Mouse (Mus musculus): ENCODE measurements at regions not wholly inside any gene's neighbourhood (a gene's known extent, or its start where the extent isn't known, plus 50 kb on each side); places are given as distances from the start of the nearest gene placed in this dataset.

GRCm38 (mm10) chr7:125005638-125006037, 438.8 kb upstream of the Kdm8 start:
- Histone ChIP-seq H3K36me3 (no peaks in the 10 kb centered on the region), H3K9me3 (replicated peaks) (no peaks in the 10 kb centered on the region), H3K27ac (no peak overlapping the region), H3K4me1 (no peaks in the 10 kb centered on the region), H3K4me3 (no peak overlapping the region), H3K27me3 (ENCODE audit: low read depth, poor library complexity, severe bottlenecking) (no peaks in the 10 kb centered on the region)
- 91% methylated on average over 3 of the region's 3 CpGs for WGBS
- no peak for DNase-seq (ENCODE audit: low spot score)

- Histone ChIP-seq H3K36me3 (no peaks in the 10 kb centered on the region), H3K4me1 (no peaks in the 10 kb centered on the region), H3K9me3 (replicated peaks) (no peaks in the 10 kb centered on the region), H3K4me3 (no peak overlapping the region), H3K27ac (no peak overlapping the region), H3K27me3 (ENCODE audit: low read depth, poor library complexity, severe bottlenecking) (no peaks in the 10 kb centered on the region)
- DNase-seq (ENCODE audit: low spot score): no peak
- WGBS: 80% methylated on average over 1 of the region's 1 CpGs
Observed at GRCm38 (mm10) chr7:125019259-125019658, 425.2 kb upstream of the Kdm8 start.

- Histone ChIP-seq H3K9me3 (replicated peaks) (no peaks in the 10 kb centered on the region), H3K27me3 (ENCODE audit: low read depth, poor library complexity, severe bottlenecking) (no peaks in the 10 kb centered on the region), H3K27ac (no peak overlapping the region), H3K4me3 (no peak overlapping the region), H3K36me3 (no peaks in the 10 kb centered on the region), H3K4me1 (no peaks in the 10 kb centered on the region)
- no peak for DNase-seq (ENCODE audit: low spot score)
- WGBS: 84% methylated on average over 5 of the region's 5 CpGs
Observed at GRCm38 (mm10) chr7:125024944-125025343, 419.5 kb upstream of the Kdm8 start.

GRCm38 (mm10) chr7:125033778-125034177, 410.7 kb upstream of the Kdm8 start:
- Histone ChIP-seq H3K4me3 (no peak overlapping the region), H3K27me3 (ENCODE audit: low read depth, poor library complexity, severe bottlenecking) (no peaks in the 10 kb centered on the region), H3K36me3 (no peaks in the 10 kb centered on the region), H3K27ac (no peak overlapping the region), H3K9me3 (replicated peaks) (no peaks in the 10 kb centered on the region), H3K4me1 (no peaks in the 10 kb centered on the region)
- 85% methylated on average over 4 of the region's 4 CpGs for WGBS
- no peak for DNase-seq (ENCODE audit: low spot score)

GRCm38 (mm10) chr7:125034196-125034595, 410.3 kb upstream of the Kdm8 start:
- Histone ChIP-seq H3K27ac (no peak overlapping the region), H3K4me1 (no peaks in the 10 kb centered on the region), H3K27me3 (ENCODE audit: low read depth, poor library complexity, severe bottlenecking) (no peaks in the 10 kb centered on the region), H3K36me3 (no peaks in the 10 kb centered on the region), H3K4me3 (no peak overlapping the region), H3K9me3 (replicated peaks) (no peaks in the 10 kb centered on the region)
- no peak for DNase-seq (ENCODE audit: low spot score)
- WGBS: 91% methylated on average over 5 of the region's 5 CpGs

GRCm38 (mm10) chr7:125036098-125036991, 408.1 kb upstream of the Kdm8 start:
- no peaks in the 10 kb centered on the region for H3K9me3 ChIP-seq (replicated peaks)
- no peaks in the 10 kb centered on the region for H3K36me3 ChIP-seq
- no peaks in the 10 kb centered on the region for H3K4me1 ChIP-seq
- WGBS: 71% methylated on average over 10 of the region's 10 CpGs
- H3K4me3 ChIP-seq: no peak overlapping the region
- no peak for DNase-seq (ENCODE audit: low spot score)
- no peak overlapping the region for H3K27ac ChIP-seq
- H3K27me3 ChIP-seq (ENCODE audit: low read depth, poor library complexity, severe bottlenecking): no peaks in the 10 kb centered on the region

GRCm38 (mm10) chr7:125038840-125039239, 405.6 kb upstream of the Kdm8 start:
- Histone ChIP-seq H3K4me1 (no peaks in the 10 kb centered on the region), H3K27me3 (ENCODE audit: low read depth, poor library complexity, severe bottlenecking) (no peaks in the 10 kb centered on the region), H3K9me3 (replicated peaks) (no peaks in the 10 kb centered on the region), H3K27ac (no peak overlapping the region), H3K36me3 (no peaks in the 10 kb centered on the region), H3K4me3 (no peak overlapping the region)
- no peak for DNase-seq (ENCODE audit: low spot score)
- WGBS: 85% methylated on average over 4 of the region's 4 CpGs

GRCm38 (mm10) chr7:125055951-125056625, 388.4 kb upstream of the Kdm8 start:
- DNase-seq (ENCODE audit: low spot score): no peak
- Histone ChIP-seq H3K27ac (no peak overlapping the region), H3K27me3 (ENCODE audit: low read depth, poor library complexity, severe bottlenecking) (no peaks in the 10 kb centered on the region), H3K9me3 (replicated peaks) (no peaks in the 10 kb centered on the region), H3K4me3 (no peak overlapping the region), H3K4me1 (no peaks in the 10 kb centered on the region), H3K36me3 (no peaks in the 10 kb centered on the region)

- no peak for DNase-seq (ENCODE audit: low spot score)
- Histone ChIP-seq H3K36me3 (no peaks in the 10 kb centered on the region), H3K4me3 (no peak overlapping the region), H3K27me3 (ENCODE audit: low read depth, poor library complexity, severe bottlenecking) (no peaks in the 10 kb centered on the region), H3K27ac (no peak overlapping the region), H3K4me1 (no peaks in the 10 kb centered on the region), H3K9me3 (replicated peaks) (no peaks in the 10 kb centered on the region)
- 96% methylated on average over 4 of the region's 4 CpGs for WGBS
Observed at GRCm38 (mm10) chr7:125102464-125102863, 342.0 kb upstream of the Kdm8 start.

GRCm38 (mm10) chr7:125104011-125104410, 340.5 kb upstream of the Kdm8 start:
- Histone ChIP-seq H3K9me3 (replicated peaks) (no peaks in the 10 kb centered on the region), H3K4me3 (no peak overlapping the region), H3K36me3 (no peaks in the 10 kb centered on the region), H3K4me1 (no peaks in the 10 kb centered on the region), H3K27me3 (ENCODE audit: low read depth, poor library complexity, severe bottlenecking) (no peaks in the 10 kb centered on the region), H3K27ac (no peak overlapping the region)
- no peak for DNase-seq (ENCODE audit: low spot score)
- WGBS: 79% methylated on average over 4 of the region's 4 CpGs

- 82% methylated on average over 9 of the region's 9 CpGs for WGBS
- no peaks in the 10 kb centered on the region for H3K4me1 ChIP-seq
- no peak overlapping the region for H3K4me3 ChIP-seq
- no peaks in the 10 kb centered on the region for H3K36me3 ChIP-seq
- H3K27ac ChIP-seq: no peak overlapping the region
- H3K27me3 ChIP-seq (ENCODE audit: low read depth, poor library complexity, severe bottlenecking): no peaks in the 10 kb centered on the region
- no peak for DNase-seq (ENCODE audit: low spot score)
- no peaks in the 10 kb centered on the region for H3K9me3 ChIP-seq (replicated peaks)
Observed at GRCm38 (mm10) chr7:125112820-125113273, 331.6 kb upstream of the Kdm8 start.

GRCm38 (mm10) chr7:125115322-125115996, 329.0 kb upstream of the Kdm8 start:
- Histone ChIP-seq H3K27me3 (ENCODE audit: low read depth, poor library complexity, severe bottlenecking) (no peaks in the 10 kb centered on the region), H3K27ac (no peak overlapping the region), H3K36me3 (no peaks in the 10 kb centered on the region), H3K4me1 (no peaks in the 10 kb centered on the region), H3K4me3 (no peak overlapping the region), H3K9me3 (replicated peaks) (no peaks in the 10 kb centered on the region)
- WGBS: 84% methylated on average over 8 of the region's 8 CpGs
- DNase-seq (ENCODE audit: low spot score): no peak

- no peak overlapping the region for H3K4me3 ChIP-seq
- no peak overlapping the region for H3K27ac ChIP-seq
- 92% methylated on average over 8 of the region's 8 CpGs for WGBS
- no peaks in the 10 kb centered on the region for H3K9me3 ChIP-seq (replicated peaks)
- H3K36me3 ChIP-seq: no peaks in the 10 kb centered on the region
- no peaks in the 10 kb centered on the region for H3K4me1 ChIP-seq
- no peaks in the 10 kb centered on the region for H3K27me3 ChIP-seq (ENCODE audit: low read depth, poor library complexity, severe bottlenecking)
- DNase-seq (ENCODE audit: low spot score): no peak
Observed at GRCm38 (mm10) chr7:125117173-125117572, 327.3 kb upstream of the Kdm8 start.

All from limb, embryonic 10.5 days (tissue).